Mouse (Mus musculus) limb, embryonic 13.5 days (tissue): ENCODE results near the gene Cul4b. TPM values are rescaled to one million over a fixed set of nuclear protein-coding genes. Genes with fewer than 3 reads are reported as not detected.
"Not testable (repeated sequence)": the region's sequence is repeated elsewhere in the genome, so short reads cannot be mapped to it uniquely, and the experiment has no call there.

ENCODE experiments used
- ATAC-seq: fragments of 200-750 bp; cut with Nextera tagmentation; 2 replicates; pipeline ENCODE4 v1.8.0; 2017; ENCODE audit warnings: low read depth, moderate number of reproducible peaks, moderate TSS enrichment; ENCODE audit not compliant: low FRiP score
- H3K27ac ChIP-seq: fragments of 300-500 bp; sonication (generic); 2 replicates; pipeline ENCODE4 v1.5.1; 2015; ENCODE audit warnings: inconsistent platforms, mild to moderate bottlenecking, moderate library complexity
- H3K27me3 ChIP-seq: fragments of 300-500 bp; sonication (generic); 2 replicates; pipeline ENCODE4 v1.6.1; 2015; ENCODE audit warnings: mild to moderate bottlenecking, inconsistent platforms
- H3K36me3 ChIP-seq: fragments of 300-500 bp; sonication (generic); 2 replicates; pipeline ENCODE4 v1.6.1; 2015; ENCODE audit warnings: inconsistent platforms, mild to moderate bottlenecking, moderate library complexity
- H3K4me1 ChIP-seq: fragments of 300-500 bp; sonication (generic); 2 replicates; pipeline ENCODE4 v1.6.1; 2015; ENCODE audit warnings: inconsistent platforms
- H3K4me2 ChIP-seq: fragments of 300-500 bp; sonication (generic); replicated peaks from 2 replicates; pipeline ENCODE4 v1.6.1; 2015; ENCODE audit warnings: inconsistent platforms, mild to moderate bottlenecking, moderate library complexity
- H3K4me3 ChIP-seq: fragments of 300-500 bp; sonication (generic); 2 replicates; pipeline ENCODE4 v1.5.1; 2015; ENCODE audit warnings: moderate library complexity, mild to moderate bottlenecking, inconsistent platforms
- H3K9ac ChIP-seq: fragments of 300-500 bp; sonication (generic); 2 replicates; pipeline ENCODE4 v1.6.1; 2015; ENCODE audit warnings: mild to moderate bottlenecking, inconsistent platforms
- H3K9me3 ChIP-seq: fragments of 300-500 bp; sonication (generic); 2 replicates; pipeline ENCODE4 v1.6.1; 2016; ENCODE audit warnings: inconsistent platforms
- WGBS: fragments of 180-500 bp; shearing (Covaris S2); methylation state at CpG from one replicate; pipeline ENCODE4 v1.1.7; 2015; 5-methylcytosine and 5-hydroxymethylcytosine counted together
- polyA plus RNA-seq: library from polyadenylated mRNA; unstranded; fragments of >200 nt; fragmentation: Nextera tagmentation; extraction: Ambion mirVana; gene quantifications from 2 replicates; pipeline ENCODE4 v1.2.1, GENCODE M21; 2015

The Cul4b gene
- polyA plus RNA-seq, 1 experiment from 2014 or later, result 36.3 TPM

- no peaks in the 10 kb centered on the region for H3K4me1 ChIP-seq
- peak overlapping the region; percentile 93 for H3K27ac ChIP-seq
- H3K4me2 ChIP-seq, result peak overlapping the region; percentile 72
- peak overlapping the region; percentile 71 for H3K9ac ChIP-seq
- WGBS, result 16% methylated on average over 9 of the region's 19 CpGs
- peaks cover 18% of the 10 kb centered on the region for H3K36me3 ChIP-seq
- H3K4me3 ChIP-seq, result peak overlapping the region; percentile 53
- ATAC-seq, result no peak; the same call in 1 of the 2 replicates
- no peaks in the 10 kb centered on the region for H3K27me3 ChIP-seq
- no peaks in the 10 kb centered on the region for H3K9me3 ChIP-seq
Observed at GRCm38 (mm10) chrX:38563941-38564541, 12.0 kb downstream of the Cul4b start.

GRCm38 (mm10) chrX:38553255-38553654, 22.7 kb downstream of the Cul4b start:
- peaks cover 5% of the 10 kb centered on the region for H3K36me3 ChIP-seq
- no peak overlapping the region for H3K9ac ChIP-seq
- H3K27ac ChIP-seq, result no peak overlapping the region
- H3K4me1 ChIP-seq, result no peaks in the 10 kb centered on the region
- no peak for ATAC-seq
- H3K4me2 ChIP-seq, result no peak overlapping the region
- H3K27me3 ChIP-seq, result no peaks in the 10 kb centered on the region
- H3K9me3 ChIP-seq, result no peaks in the 10 kb centered on the region
- no peak overlapping the region for H3K4me3 ChIP-seq

DNA sequence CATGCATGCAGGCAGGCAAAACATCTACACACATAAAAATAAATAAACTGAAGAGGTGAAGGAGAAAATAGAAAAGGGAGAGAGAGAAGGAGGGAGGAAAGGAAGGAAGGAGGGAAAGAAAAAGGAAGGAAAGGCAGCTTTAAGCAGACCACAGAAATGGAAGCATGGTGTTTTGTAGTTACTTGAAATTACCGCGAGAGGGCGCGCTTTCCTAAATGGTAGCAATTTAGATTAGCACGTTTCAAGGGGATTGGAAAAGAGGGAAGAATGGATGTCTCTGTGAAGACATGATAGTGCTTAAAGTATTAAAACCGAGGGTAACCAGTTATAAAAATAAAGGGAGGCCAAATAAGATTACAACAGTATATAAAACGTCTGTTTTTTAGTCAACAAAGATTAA, 61.4 kb downstream of the Cul4b start:
- Histone ChIP-seq H3K4me3 (no peak overlapping the region), H3K9me3 (no peaks in the 10 kb centered on the region), H3K4me1 (no peaks in the 10 kb centered on the region), H3K9ac (no peak overlapping the region), H3K4me2 (no peak overlapping the region), H3K27ac (no peak overlapping the region), H3K27me3 (no peaks in the 10 kb centered on the region), H3K36me3 (no peaks in the 10 kb centered on the region)
- no peak for ATAC-seq
- WGBS, result 3% methylated on average over 7 of the region's 7 CpGs

- ATAC-seq, result no peak
Observed at GRCm38 (mm10) chrX:38504846-38505245, 71.2 kb downstream of the Cul4b start.

GRCm38 (mm10) chrX:38502182-38502581, 73.8 kb downstream of the Cul4b start:
- not testable (repeated sequence) for H3K27me3 ChIP-seq, ATAC-seq, H3K4me3 ChIP-seq, H3K4me1 ChIP-seq, H3K36me3 ChIP-seq, H3K27ac ChIP-seq, H3K4me2 ChIP-seq, H3K9me3 ChIP-seq, H3K9ac ChIP-seq
- WGBS, result 72% methylated on average over 5 of the region's 5 CpGs

More at GRCm38 (mm10) chrX:38504846-38505245, 71.2 kb downstream of the Cul4b start:
- Histone ChIP-seq H3K4me1 (no peaks in the 10 kb centered on the region), H3K9ac (no peak overlapping the region), H3K27me3 (no peaks in the 10 kb centered on the region), H3K36me3 (no peaks in the 10 kb centered on the region), H3K4me3 (no peak overlapping the region), H3K27ac (no peak overlapping the region), H3K4me2 (no peak overlapping the region), H3K9me3 (no peaks in the 10 kb centered on the region)
- WGBS, result 83% methylated on average over 14 of the region's 14 CpGs

DNA sequence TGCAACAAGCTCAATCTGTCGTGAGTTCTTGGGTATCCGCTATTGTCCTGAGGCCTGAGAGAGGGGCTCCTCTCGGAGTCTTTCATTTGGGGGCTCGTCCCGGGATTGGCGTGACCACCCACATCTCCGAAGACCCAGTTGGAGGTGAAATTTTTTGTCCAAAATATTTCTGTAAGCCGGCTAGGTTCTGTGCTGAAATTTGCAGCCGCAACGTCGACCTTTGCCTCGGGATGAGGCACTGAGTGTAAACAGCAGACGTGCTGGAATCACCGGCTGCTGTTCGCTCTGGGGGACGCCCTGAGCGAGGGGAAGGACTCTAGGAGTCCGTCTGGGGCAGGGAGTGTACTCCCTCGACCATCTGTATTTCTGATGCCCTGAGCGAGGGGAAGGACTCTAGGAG, 90.5 kb downstream of the Cul4b start:
- 33% methylated on average over 20 of the region's 20 CpGs for WGBS
- H3K9ac ChIP-seq, ATAC-seq: not testable (repeated sequence)

More for the DNA sequence above, 90.5 kb downstream of the Cul4b start:
- H3K9me3 ChIP-seq, H3K4me3 ChIP-seq, H3K27me3 ChIP-seq, H3K36me3 ChIP-seq, H3K4me1 ChIP-seq, H3K27ac ChIP-seq: not testable (repeated sequence)
- H3K4me2 ChIP-seq, result peak overlapping the region; percentile 41

Other genes starting within 250 kb of the Cul4b start
- gene Lamp2, start 119.7 kb downstream of the Cul4b start, polyA plus RNA-seq, result 109 and 115 TPM in 2 replicates
- 102 and 108 TPM in 2 replicates for gene Mcts1, start 24.4 kb upstream of the Cul4b start, polyA plus RNA-seq
- 26.8 and 27.3 TPM in 2 replicates for gene C1galt1c1, start 58.9 kb upstream of the Cul4b start, polyA plus RNA-seq
- gene 6030498E09Rik, start 196.5 kb upstream of the Cul4b start, polyA plus RNA-seq, result not detected in 2 replicates